Mouse (Mus musculus): ENCODE data around the gene Scube3. TPM values are rescaled to one million over a fixed set of nuclear protein-coding genes. Genes with fewer than 3 reads are reported as not detected.

Scube3 gene
- 6.6 and 6.9 TPM in 2 replicates for polyA plus RNA-seq (2015; fragmentation: Nextera tagmentation; extraction: Ambion mirVana)

DNA sequence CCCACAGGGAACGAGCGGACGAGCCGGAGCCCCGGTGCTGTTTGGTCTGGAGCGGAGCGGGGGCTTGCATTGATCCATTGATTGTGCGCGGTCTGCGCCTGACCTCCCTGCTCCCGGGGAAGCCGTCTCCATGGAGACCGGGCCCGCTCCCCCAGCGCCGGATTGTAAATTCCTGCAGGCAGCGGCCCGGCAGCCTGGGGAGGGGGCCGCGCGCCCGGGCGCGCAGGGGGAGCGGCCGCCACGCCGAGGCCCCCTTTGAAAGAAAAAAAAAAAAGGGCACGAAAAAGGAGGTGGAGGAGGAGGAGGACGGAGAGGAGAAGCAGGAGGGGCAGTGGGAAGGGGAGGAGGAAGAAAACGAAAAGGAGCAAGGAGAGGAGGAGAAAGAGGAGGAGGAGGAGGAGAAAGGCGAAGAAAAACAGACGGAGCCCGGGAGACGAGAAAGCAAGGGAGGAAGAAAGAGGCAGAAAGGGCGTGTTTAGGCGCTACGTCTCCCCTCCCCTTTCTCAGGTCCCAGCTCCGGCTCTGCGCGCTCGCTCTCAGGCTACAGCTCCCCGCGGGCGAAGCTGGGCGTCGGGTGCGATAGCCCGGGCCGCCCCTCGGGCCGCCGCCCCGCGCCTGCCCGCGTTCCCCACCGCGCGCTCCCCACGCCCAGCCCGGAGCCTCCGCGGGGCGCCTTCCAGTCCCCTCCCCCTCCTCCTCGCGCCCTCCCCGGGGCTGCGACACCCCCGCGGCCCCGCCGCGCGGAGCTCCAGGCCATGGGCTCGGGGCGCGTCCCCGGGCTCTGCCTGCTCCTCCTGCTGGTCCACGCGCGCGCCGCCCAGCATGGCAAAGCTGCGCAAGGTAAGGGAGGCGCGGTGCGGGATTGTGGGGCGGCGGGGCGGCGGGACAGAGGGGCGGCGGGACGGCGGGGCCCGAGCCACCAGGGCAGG, at the start of gene Scube3:
TSS of gene Scube3 (plus strand) at position 371 of the 929 bp plus-strand sequence.
- Histone ChIP-seq H3K4me1 (peaks cover 66% of the 10 kb centered on the region), H3K4me3 (replicated peaks) (peak within 1 kb of the TSS; percentile 61), H3K27ac (replicated peaks) (peak within 1 kb of the TSS; percentile 73), H3K9me3 (replicated peaks) (no peaks in the 10 kb centered on the region), H3K9ac (peak within 1 kb of the TSS; percentile 31), H3K4me2 (replicated peaks) (peak within 1 kb of the TSS; percentile 95), H3K27me3 (peaks cover 9% of the 10 kb centered on the region; the same call in 1 of the 2 replicates), H3K36me3 (no peaks in the 10 kb centered on the region)
- under 1% methylated on average over 82 of the region's 97 CpGs for WGBS
- ATAC-seq (ENCODE audit: insufficient number of reproducible peaks, low FRiP score, low TSS enrichment, low read depth): peak; percentile 30; the same call in 1 of the 2 replicates

- 89% methylated on average over 2 of the region's 2 CpGs for WGBS
- no peaks in the 10 kb centered on the region for H3K27me3 ChIP-seq
- no peak for ATAC-seq (ENCODE audit: insufficient number of reproducible peaks, low FRiP score, low TSS enrichment, low read depth)
- no peaks in the 10 kb centered on the region for H3K9me3 ChIP-seq (replicated peaks)
- H3K4me2 ChIP-seq (replicated peaks): no peak overlapping the region
- H3K4me1 ChIP-seq: peaks cover 10% of the 10 kb centered on the region
- no peak overlapping the region for H3K9ac ChIP-seq
- no peaks in the 10 kb centered on the region for H3K36me3 ChIP-seq
- no peak overlapping the region for H3K4me3 ChIP-seq (replicated peaks)
- H3K27ac ChIP-seq (replicated peaks): no peak overlapping the region
These were observed 49.6 kb upstream of the Scube3 start for GRCm38 (mm10) chr17:28092297-28092696.

GRCm38 (mm10) chr17:28093837-28094236, 48.1 kb upstream of the Scube3 start:
- Histone ChIP-seq H3K9ac (no peak overlapping the region), H3K4me3 (replicated peaks) (no peak overlapping the region), H3K36me3 (no peaks in the 10 kb centered on the region), H3K4me1 (peaks cover 19% of the 10 kb centered on the region), H3K9me3 (replicated peaks) (no peaks in the 10 kb centered on the region), H3K4me2 (replicated peaks) (no peak overlapping the region), H3K27me3 (no peaks in the 10 kb centered on the region), H3K27ac (replicated peaks) (no peak overlapping the region)
- ATAC-seq (ENCODE audit: insufficient number of reproducible peaks, low FRiP score, low TSS enrichment, low read depth): no peak
- 83% methylated on average over 3 of the region's 3 CpGs for WGBS

DNA sequence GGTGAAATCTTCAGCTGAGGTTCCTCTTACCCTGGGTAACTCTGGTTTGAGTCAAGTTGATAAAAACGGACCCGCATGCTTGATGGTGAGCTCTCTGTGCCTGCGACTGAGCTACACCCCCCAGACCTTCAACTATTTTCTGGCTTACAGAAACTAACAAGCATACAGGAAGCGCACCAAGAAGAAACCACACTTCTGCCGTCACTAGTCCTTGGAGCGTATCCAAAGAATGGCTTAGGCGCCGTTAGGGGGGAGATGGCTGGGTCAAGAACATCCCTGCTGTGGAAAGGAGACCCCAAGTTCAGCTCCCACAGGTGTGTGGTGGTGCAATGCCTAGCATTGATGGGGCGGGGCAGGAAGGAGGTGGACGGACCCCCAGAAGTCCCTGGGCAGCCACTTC, 45.5 kb upstream of the Scube3 start:
- Histone ChIP-seq H3K27ac (replicated peaks) (no peak overlapping the region), H3K27me3 (no peaks in the 10 kb centered on the region), H3K36me3 (no peaks in the 10 kb centered on the region), H3K9ac (no peak overlapping the region), H3K9me3 (replicated peaks) (no peaks in the 10 kb centered on the region), H3K4me1 (peaks cover 26% of the 10 kb centered on the region), H3K4me3 (replicated peaks) (no peak overlapping the region), H3K4me2 (replicated peaks) (no peak overlapping the region)
- 63% methylated on average over 10 of the region's 10 CpGs for WGBS
- no peak for ATAC-seq (ENCODE audit: insufficient number of reproducible peaks, low FRiP score, low TSS enrichment, low read depth)

GRCm38 (mm10) chr17:28097308-28097707, 44.6 kb upstream of the Scube3 start:
- ATAC-seq (ENCODE audit: insufficient number of reproducible peaks, low FRiP score, low TSS enrichment, low read depth): no peak
- Histone ChIP-seq H3K9me3 (replicated peaks) (no peaks in the 10 kb centered on the region), H3K36me3 (no peaks in the 10 kb centered on the region), H3K27me3 (no peaks in the 10 kb centered on the region), H3K4me1 (peaks cover 34% of the 10 kb centered on the region), H3K4me3 (replicated peaks) (no peak overlapping the region), H3K4me2 (replicated peaks) (no peak overlapping the region), H3K27ac (replicated peaks) (no peak overlapping the region), H3K9ac (no peak overlapping the region)
- WGBS: 85% methylated on average over 13 of the region's 13 CpGs

DNA sequence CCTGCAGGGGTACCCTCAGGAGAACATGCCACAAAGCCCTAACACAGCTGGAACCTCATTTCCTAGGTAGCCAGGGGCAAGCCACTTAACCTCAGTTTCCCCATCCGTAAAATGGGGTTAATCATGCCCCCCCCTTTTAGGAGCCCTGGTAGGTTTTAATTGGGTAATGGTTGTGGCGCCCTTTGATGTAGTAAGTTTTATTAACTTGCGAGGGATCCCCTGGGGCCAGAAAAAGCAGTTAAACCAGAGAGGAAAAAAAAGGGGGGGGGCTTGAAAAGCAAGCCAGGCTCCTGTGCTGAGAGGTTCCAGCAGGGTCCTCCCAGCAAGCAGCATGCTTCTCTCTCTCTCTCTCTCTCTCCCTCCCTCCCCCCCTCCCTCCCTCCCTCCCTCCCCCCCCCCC, 42.9 kb upstream of the Scube3 start:
- no peak for ATAC-seq (ENCODE audit: insufficient number of reproducible peaks, low FRiP score, low TSS enrichment, low read depth)
- WGBS: 29% methylated on average over 3 of the region's 3 CpGs
- Histone ChIP-seq H3K9me3 (replicated peaks) (no peaks in the 10 kb centered on the region), H3K4me2 (replicated peaks) (no peak overlapping the region), H3K27ac (replicated peaks) (no peak overlapping the region), H3K27me3 (no peaks in the 10 kb centered on the region), H3K9ac (no peak overlapping the region), H3K4me1 (peaks cover 34% of the 10 kb centered on the region), H3K4me3 (replicated peaks) (no peak overlapping the region), H3K36me3 (no peaks in the 10 kb centered on the region)

DNA sequence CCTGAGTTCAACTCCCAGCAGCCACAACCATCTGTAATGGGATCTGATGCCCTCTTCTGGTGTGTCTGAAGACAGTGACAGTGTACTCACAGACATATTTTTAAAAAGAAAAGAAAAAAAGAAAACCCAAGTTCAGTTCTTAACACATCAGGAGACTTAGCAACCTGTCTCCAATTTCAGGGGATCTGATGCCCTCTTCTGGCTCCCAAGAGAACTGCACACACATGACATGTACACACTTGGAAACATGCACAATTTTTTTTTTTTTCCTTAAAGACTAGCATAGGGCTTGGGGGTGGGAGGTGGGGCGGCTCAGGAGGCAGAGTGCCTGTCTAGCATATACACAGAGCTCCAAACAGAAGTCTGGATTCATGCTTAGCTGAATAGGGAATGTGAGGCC, 41.3 kb upstream of the Scube3 start:
- Histone ChIP-seq H3K36me3 (no peaks in the 10 kb centered on the region), H3K4me2 (replicated peaks) (no peak overlapping the region), H3K27ac (replicated peaks) (no peak overlapping the region), H3K27me3 (no peaks in the 10 kb centered on the region), H3K9me3 (replicated peaks) (no peaks in the 10 kb centered on the region), H3K9ac (no peak overlapping the region), H3K4me1 (peaks cover 34% of the 10 kb centered on the region), H3K4me3 (replicated peaks) (no peak overlapping the region)
- ATAC-seq (ENCODE audit: insufficient number of reproducible peaks, low FRiP score, low TSS enrichment, low read depth): no peak
- 83% methylated on average over 1 of the region's 1 CpGs for WGBS

GRCm38 (mm10) chr17:28101284-28101887, 40.6 kb upstream of the Scube3 start:
- no peak overlapping the region for H3K4me2 ChIP-seq (replicated peaks)
- WGBS: 27% methylated on average over 12 of the region's 12 CpGs
- H3K9me3 ChIP-seq (replicated peaks): no peaks in the 10 kb centered on the region
- no peak for ATAC-seq (ENCODE audit: insufficient number of reproducible peaks, low FRiP score, low TSS enrichment, low read depth)
- no peaks in the 10 kb centered on the region for H3K27me3 ChIP-seq
- no peak overlapping the region for H3K4me3 ChIP-seq (replicated peaks)
- H3K4me1 ChIP-seq: peaks cover 32% of the 10 kb centered on the region
- no peak overlapping the region for H3K27ac ChIP-seq (replicated peaks)
- H3K9ac ChIP-seq: no peak overlapping the region
- H3K36me3 ChIP-seq: no peaks in the 10 kb centered on the region

GRCm38 (mm10) chr17:28101902-28102319, 40.0 kb upstream of the Scube3 start:
- no peak overlapping the region for H3K4me2 ChIP-seq (replicated peaks)
- ATAC-seq (ENCODE audit: insufficient number of reproducible peaks, low FRiP score, low TSS enrichment, low read depth): no peak
- H3K27me3 ChIP-seq: no peaks in the 10 kb centered on the region
- H3K4me1 ChIP-seq: peaks cover 27% of the 10 kb centered on the region
- H3K9ac ChIP-seq: no peak overlapping the region
- 29% methylated on average over 10 of the region's 10 CpGs for WGBS
- H3K27ac ChIP-seq (replicated peaks): no peak overlapping the region
- H3K4me3 ChIP-seq (replicated peaks): no peak overlapping the region
- H3K36me3 ChIP-seq: no peaks in the 10 kb centered on the region
- no peaks in the 10 kb centered on the region for H3K9me3 ChIP-seq (replicated peaks)

DNA sequence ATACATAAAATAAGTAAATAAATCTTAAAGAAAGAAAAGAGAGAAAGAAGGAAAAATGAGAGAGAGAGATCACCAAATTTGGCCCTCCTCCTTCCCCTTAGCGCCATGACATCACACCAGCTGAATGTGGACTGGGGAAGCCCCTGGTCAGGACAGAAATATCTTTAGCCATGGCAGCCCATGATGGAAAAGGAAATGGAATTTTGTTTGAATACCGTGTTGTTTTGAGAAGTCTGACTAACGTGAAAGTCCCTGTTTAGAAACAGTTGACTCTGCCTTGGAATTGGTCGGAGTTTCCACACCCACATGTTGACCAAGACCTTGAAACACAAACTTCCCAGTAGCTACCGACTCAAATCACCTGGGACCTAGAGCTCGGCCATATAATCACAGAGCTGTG, 37.5 kb upstream of the Scube3 start:
- Histone ChIP-seq H3K9ac (no peak overlapping the region), H3K4me3 (replicated peaks) (no peak overlapping the region), H3K27ac (replicated peaks) (no peak overlapping the region), H3K4me1 (peaks cover 12% of the 10 kb centered on the region), H3K4me2 (replicated peaks) (no peak overlapping the region), H3K27me3 (no peaks in the 10 kb centered on the region), H3K36me3 (no peaks in the 10 kb centered on the region), H3K9me3 (replicated peaks) (no peaks in the 10 kb centered on the region)
- WGBS: 70% methylated on average over 6 of the region's 6 CpGs
- ATAC-seq (ENCODE audit: insufficient number of reproducible peaks, low FRiP score, low TSS enrichment, low read depth): no peak

DNA sequence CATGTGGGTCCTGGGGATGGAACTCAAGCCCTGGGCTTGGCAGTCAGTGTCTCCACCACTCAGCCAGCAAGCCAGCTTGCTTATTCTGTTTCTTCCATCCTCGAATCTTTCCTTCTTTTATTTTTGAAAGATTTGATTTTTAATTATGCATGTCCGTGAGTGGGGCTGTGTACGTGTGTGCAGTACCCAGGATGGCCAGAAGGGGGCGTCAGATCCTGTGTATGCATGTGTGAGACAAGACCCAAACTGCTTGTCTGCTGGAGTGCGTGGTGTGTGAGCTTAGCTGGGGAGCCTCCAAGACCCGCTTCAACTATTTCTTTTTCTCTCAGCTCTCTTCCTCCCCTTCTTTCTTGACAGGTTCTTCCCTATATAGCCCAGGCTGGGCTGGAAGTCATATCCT, 35.6 kb upstream of the Scube3 start:
- Histone ChIP-seq H3K27ac (replicated peaks) (no peak overlapping the region), H3K4me1 (peaks cover 8% of the 10 kb centered on the region), H3K9ac (no peak overlapping the region), H3K4me3 (replicated peaks) (no peak overlapping the region), H3K27me3 (no peaks in the 10 kb centered on the region), H3K4me2 (replicated peaks) (no peak overlapping the region), H3K36me3 (no peaks in the 10 kb centered on the region), H3K9me3 (replicated peaks) (no peaks in the 10 kb centered on the region)
- 76% methylated on average over 6 of the region's 6 CpGs for WGBS
- no peak for ATAC-seq (ENCODE audit: insufficient number of reproducible peaks, low FRiP score, low TSS enrichment, low read depth)
